Mouse (Mus musculus): Measurements from ENCODE around the gene Il1r1.

The Il1r1 gene

GRCm38 (mm10) chr1:40317657-40318056, 92.8 kb downstream of the Il1r1 start:
- DNase-seq (ENCODE audit: inconsistent ontology term) = no peak

- DNase-seq (ENCODE audit: inconsistent ontology term) = no peak
These were observed 96.9 kb downstream of the Il1r1 start for GRCm38 (mm10) chr1:40321824-40322223.

- DNase-seq (ENCODE audit: inconsistent ontology term) = no peak
These were observed 97.7 kb downstream of the Il1r1 start for GRCm38 (mm10) chr1:40322543-40322942.

GRCm38 (mm10) chr1:40324457-40324856, 99.6 kb downstream of the Il1r1 start, which contains the start of gene Il1rl2:
Gene Il1rl2, plus strand, starts transcription at chr1:40324610.
- DNase-seq (ENCODE audit: inconsistent ontology term) = peak; percentile 17

GRCm38 (mm10) chr1:40324955-40325702, 100.2 kb downstream of the Il1r1 start:
- DNase-seq (ENCODE audit: inconsistent ontology term) = peak; percentile 27

- no peak for DNase-seq (ENCODE audit: inconsistent ontology term)
These were observed 100.9 kb downstream of the Il1r1 start for GRCm38 (mm10) chr1:40325711-40326327.

GRCm38 (mm10) chr1:40327604-40328003, 102.7 kb downstream of the Il1r1 start:
- no peak for DNase-seq (ENCODE audit: inconsistent ontology term)

- DNase-seq (ENCODE audit: inconsistent ontology term) = no peak
These were observed 104.6 kb downstream of the Il1r1 start for GRCm38 (mm10) chr1:40329526-40329925.

- DNase-seq (ENCODE audit: inconsistent ontology term) = no peak
These were observed 105.3 kb downstream of the Il1r1 start for GRCm38 (mm10) chr1:40330181-40330580.

- DNase-seq (ENCODE audit: inconsistent ontology term) = peak; percentile 32
These were observed 114.5 kb downstream of the Il1r1 start for GRCm38 (mm10) chr1:40339346-40339745.

GRCm38 (mm10) chr1:40340102-40340501, 115.2 kb downstream of the Il1r1 start:
- DNase-seq (ENCODE audit: inconsistent ontology term) = no peak

GRCm38 (mm10) chr1:40352158-40352903, 127.5 kb downstream of the Il1r1 start:
- DNase-seq (ENCODE audit: inconsistent ontology term) = no peak

GRCm38 (mm10) chr1:40352904-40353286, 128.0 kb downstream of the Il1r1 start:
- no peak for DNase-seq (ENCODE audit: inconsistent ontology term)

- no peak for DNase-seq (ENCODE audit: inconsistent ontology term)
These were observed 129.8 kb downstream of the Il1r1 start for GRCm38 (mm10) chr1:40354665-40355064.

GRCm38 (mm10) chr1:40355431-40355843, 130.6 kb downstream of the Il1r1 start:
- DNase-seq (ENCODE audit: inconsistent ontology term) = no peak

- no peak for DNase-seq (ENCODE audit: inconsistent ontology term)
These were observed 131.1 kb downstream of the Il1r1 start for GRCm38 (mm10) chr1:40355904-40356521.

- peak; percentile 14 for DNase-seq (ENCODE audit: inconsistent ontology term)
These were observed 133.0 kb downstream of the Il1r1 start for GRCm38 (mm10) chr1:40357921-40358320.

GRCm38 (mm10) chr1:40358351-40358750, 133.5 kb downstream of the Il1r1 start:
- no peak for DNase-seq (ENCODE audit: inconsistent ontology term)

- peak; percentile 57 for DNase-seq (ENCODE audit: inconsistent ontology term)
These were observed 133.9 kb downstream of the Il1r1 start for GRCm38 (mm10) chr1:40358771-40359181.

- DNase-seq (ENCODE audit: inconsistent ontology term) = no peak
These were observed 134.9 kb downstream of the Il1r1 start for GRCm38 (mm10) chr1:40359731-40360130.

- no peak for DNase-seq (ENCODE audit: inconsistent ontology term)
These were observed 136.1 kb downstream of the Il1r1 start for GRCm38 (mm10) chr1:40360969-40361368.

- no peak for DNase-seq (ENCODE audit: inconsistent ontology term)
These were observed 136.7 kb downstream of the Il1r1 start for GRCm38 (mm10) chr1:40361596-40361995.

Measured in Muller cell, postnatal 12 days (primary cell).